Mouse (Mus musculus) limb, embryonic 14.5 days (tissue): ENCODE results near the gene Gbf1. TPM values are rescaled to one million over a fixed set of nuclear protein-coding genes. Genes with fewer than 3 reads are reported as not detected.

Experiments
- ATAC-seq: fragments of 200-750 bp; cut with Nextera tagmentation; 2 replicates; pipeline ENCODE4 v1.8.0; 2017; ENCODE audit warnings: low read depth, moderate number of reproducible peaks, moderate TSS enrichment; ENCODE audit not compliant: low FRiP score
- DNase-seq: peaks from one replicate; pipeline ENCODE4 v3.0.0-alpha.2; 2015; ENCODE audit warnings: low spot score
- H3K27ac ChIP-seq: fragments of 300-500 bp; sonication (generic); replicated peaks from 2 replicates; pipeline ENCODE4 v1.5.1; 2014; ENCODE audit warnings: low read depth, mild to moderate bottlenecking, low read length, moderate library complexity, mixed read lengths
- H3K27me3 ChIP-seq: fragments of 300-500 bp; sonication (generic); 2 replicates; pipeline ENCODE4 v1.6.1; 2014; ENCODE audit warnings: low read length, mixed read lengths; ENCODE audit not compliant: control insufficient read depth, insufficient read depth
- H3K36me3 ChIP-seq: fragments of 300-500 bp; sonication (generic); 2 replicates; pipeline ENCODE4 v1.6.1; 2014; ENCODE audit warnings: mild to moderate bottlenecking, low read length, moderate library complexity, mixed read lengths; ENCODE audit not compliant: control insufficient read depth, insufficient read depth
- H3K4me1 ChIP-seq: fragments of 300-500 bp; sonication (generic); 2 replicates; pipeline ENCODE4 v1.6.1; 2014; ENCODE audit warnings: antibody characterized with exemption, low read length, mixed read lengths; ENCODE audit not compliant: control insufficient read depth, insufficient read depth
- H3K4me2 ChIP-seq: fragments of 300-500 bp; sonication (generic); replicated peaks from 2 replicates; pipeline ENCODE4 v1.6.1; 2014; ENCODE audit warnings: low read depth, mild to moderate bottlenecking, low read length, moderate library complexity; ENCODE audit not compliant: severe bottlenecking
- H3K4me3 ChIP-seq: fragments of 300-500 bp; sonication (generic); replicated peaks from 2 replicates; pipeline ENCODE4 v1.5.1; 2014; ENCODE audit warnings: low read length
- H3K9ac ChIP-seq: fragments of 300-500 bp; sonication (generic); 2 replicates; pipeline ENCODE4 v1.6.1; 2014; ENCODE audit warnings: mild to moderate bottlenecking, low read depth, low read length, moderate library complexity; ENCODE audit not compliant: severe bottlenecking
- H3K9me3 ChIP-seq: fragments of 300-500 bp; sonication (generic); 2 replicates; pipeline ENCODE4 v1.6.1; 2016; ENCODE audit warnings: low read length; ENCODE audit not compliant: control insufficient read depth
- POLR2A ChIP-seq: fragments of 200-500 bp; IDR thresholded peaks from 2 replicates; pipeline ENCODE4 v1.8.0; 2012; ENCODE audit warnings: inconsistent platforms, mild to moderate bottlenecking, moderate library complexity, borderline replicate concordance; ENCODE audit not compliant: insufficient read depth, insufficient read length; ENCODE audit errors: extremely low read depth
- WGBS: fragments of 180-500 bp; shearing (Covaris S2); extraction: QIAGEN DNeasy Blood & Tissue Kit; methylation state at CpG from one replicate; pipeline ENCODE4 v1.1.7; 2014; 5-methylcytosine and 5-hydroxymethylcytosine counted together
- polyA plus RNA-seq, 2 experiments: library from polyadenylated mRNA; depleted of rRNA in 1 of 2; stranded (reverse) in 1 of 2; unstranded in 1 of 2; fragments of >200 nt; fragmentation: Nextera tagmentation in 1 of 2; extraction: Ambion mirVana in 1 of 2; gene quantifications; 2 replicates each; pipeline versions ENCODE4 v1.2.1 to v1.2.3; 2012 to 2014

The Gbf1 gene
- polyA plus RNA-seq, 2 experiments: 66.8 to 92.1 TPM

DNA sequence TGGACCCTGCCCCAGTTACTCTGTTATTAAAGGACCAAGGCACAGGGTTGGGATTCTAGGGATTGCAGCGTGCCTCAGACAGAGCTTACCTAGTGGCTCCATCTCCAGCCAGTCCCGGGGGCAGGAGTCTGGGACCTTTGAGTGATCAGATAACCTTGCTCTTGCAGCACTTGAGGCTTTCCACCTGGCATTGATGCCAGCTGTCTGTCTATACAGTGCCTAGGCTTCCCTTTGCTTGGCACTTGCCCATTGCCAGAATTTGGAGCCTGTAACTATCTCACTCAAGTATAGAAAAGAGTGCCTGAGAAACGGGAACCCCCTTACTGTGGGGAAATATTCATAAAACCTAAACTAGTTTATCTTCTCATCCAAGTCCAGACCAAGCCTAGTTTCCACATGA, 134.6 kb downstream of the Gbf1 start:
- Histone ChIP-seq H3K4me2 (no peak overlapping the region), H3K27me3 (no peaks in the 10 kb centered on the region), H3K9ac (no peak overlapping the region), H3K4me1 (no peaks in the 10 kb centered on the region), H3K4me3 (no peak overlapping the region), H3K9me3 (no peaks in the 10 kb centered on the region), H3K27ac (no peak overlapping the region), H3K36me3 (peaks cover 52% of the 10 kb centered on the region)
- 89% methylated on average over 3 of the region's 3 CpGs for WGBS
- no peak for ATAC-seq
- TF ChIP-seq POLR2A: no peak
- DNase-seq: no peak

DNA sequence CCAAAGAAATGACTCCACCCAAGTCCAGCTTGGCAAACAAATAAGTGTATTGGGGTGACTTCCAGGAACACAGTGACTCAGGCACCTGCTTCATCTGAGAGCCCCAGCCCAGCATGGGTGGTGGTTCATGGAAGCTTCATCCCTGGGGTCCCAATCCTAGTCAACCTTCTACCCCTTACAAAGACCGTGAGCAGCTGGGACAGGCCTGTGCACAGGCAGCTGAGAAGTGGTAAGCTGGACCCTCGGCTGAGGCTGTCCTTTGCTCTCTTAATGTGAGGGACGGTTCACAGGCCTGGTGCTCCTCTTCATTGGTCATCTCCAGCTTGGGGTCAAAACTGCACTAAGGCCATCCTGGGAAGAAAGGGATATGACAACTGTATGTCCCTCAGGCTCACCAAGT, 135.3 kb downstream of the Gbf1 start:
- WGBS: 82% methylated on average over 3 of the region's 3 CpGs
- H3K27me3 ChIP-seq: no peaks in the 10 kb centered on the region

DNA sequence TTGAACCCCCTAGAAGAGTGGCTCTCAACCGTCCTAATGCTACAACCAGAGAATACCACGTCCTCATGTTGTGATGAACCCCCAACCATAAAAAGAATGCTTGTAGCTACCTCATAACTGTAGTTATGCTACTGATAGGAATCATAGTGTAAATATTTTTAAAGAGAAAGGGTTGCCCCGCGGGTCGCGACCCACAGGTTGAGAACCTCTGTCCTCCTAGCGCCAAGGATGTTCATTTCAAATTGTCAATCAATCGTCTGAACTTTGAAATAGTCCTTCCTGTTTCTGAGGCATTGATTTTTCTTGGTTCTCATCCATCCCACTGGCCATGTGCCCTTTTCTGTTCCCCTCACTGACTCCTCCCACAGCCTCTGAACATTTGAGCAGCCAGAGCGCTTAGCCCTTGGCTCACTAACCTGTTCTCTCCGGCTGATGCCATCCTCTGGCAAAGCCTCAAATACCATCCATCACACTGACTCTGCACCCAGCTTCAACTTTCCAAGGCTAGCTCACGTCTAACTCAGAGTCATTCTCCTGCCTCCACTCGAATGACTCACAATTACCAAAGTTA, 138.3 kb downstream of the Gbf1 start:
- Histone ChIP-seq H3K27me3 (no peaks in the 10 kb centered on the region), H3K36me3 (peaks cover 17% of the 10 kb centered on the region), H3K27ac (no peak overlapping the region), H3K9me3 (no peaks in the 10 kb centered on the region), H3K4me1 (no peaks in the 10 kb centered on the region), H3K4me2 (no peak overlapping the region), H3K4me3 (no peak overlapping the region), H3K9ac (no peak overlapping the region)
- no peak for ATAC-seq
- DNase-seq: no peak
- WGBS: 72% methylated on average over 12 of the region's 12 CpGs
- TF ChIP-seq POLR2A: no peak

More for the DNA sequence above, 135.3 kb downstream of the Gbf1 start:
- H3K9ac ChIP-seq: no peak overlapping the region
- H3K36me3 ChIP-seq: peaks cover 46% of the 10 kb centered on the region
- H3K4me1 ChIP-seq: no peaks in the 10 kb centered on the region
- H3K9me3 ChIP-seq: no peaks in the 10 kb centered on the region
- TF ChIP-seq POLR2A: no peak
- no peak overlapping the region for H3K4me3 ChIP-seq
- no peak overlapping the region for H3K27ac ChIP-seq
- no peak for ATAC-seq
- H3K4me2 ChIP-seq: no peak overlapping the region
- no peak for DNase-seq

DNA sequence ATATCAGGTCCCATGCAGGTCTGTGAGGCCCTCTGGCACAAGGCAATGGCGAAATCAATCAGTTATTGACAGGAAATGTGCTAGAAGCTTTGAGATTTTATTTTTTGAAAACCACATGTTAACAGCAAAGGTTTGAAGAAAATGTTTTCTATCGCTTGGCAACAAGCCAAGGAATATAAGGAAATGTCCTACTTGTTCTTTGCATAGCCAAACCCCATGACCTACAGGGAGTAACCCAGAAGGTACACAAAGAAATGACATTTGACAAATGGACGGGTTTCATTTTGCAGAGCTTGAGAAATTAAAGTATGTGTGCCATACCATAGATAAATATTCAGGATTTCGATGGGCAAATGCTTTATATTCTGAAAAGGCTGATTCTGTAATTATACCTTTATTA, 144.6 kb downstream of the Gbf1 start:
- Histone ChIP-seq H3K9ac (no peak overlapping the region), H3K9me3 (no peaks in the 10 kb centered on the region), H3K4me2 (no peak overlapping the region), H3K27me3 (no peaks in the 10 kb centered on the region), H3K4me1 (no peaks in the 10 kb centered on the region), H3K4me3 (no peak overlapping the region), H3K27ac (no peak overlapping the region), H3K36me3 (no peaks in the 10 kb centered on the region)
- no peak for TF ChIP-seq POLR2A
- ATAC-seq: no peak
- WGBS: 71% methylated on average over 4 of the region's 4 CpGs
- DNase-seq: no peak

DNA sequence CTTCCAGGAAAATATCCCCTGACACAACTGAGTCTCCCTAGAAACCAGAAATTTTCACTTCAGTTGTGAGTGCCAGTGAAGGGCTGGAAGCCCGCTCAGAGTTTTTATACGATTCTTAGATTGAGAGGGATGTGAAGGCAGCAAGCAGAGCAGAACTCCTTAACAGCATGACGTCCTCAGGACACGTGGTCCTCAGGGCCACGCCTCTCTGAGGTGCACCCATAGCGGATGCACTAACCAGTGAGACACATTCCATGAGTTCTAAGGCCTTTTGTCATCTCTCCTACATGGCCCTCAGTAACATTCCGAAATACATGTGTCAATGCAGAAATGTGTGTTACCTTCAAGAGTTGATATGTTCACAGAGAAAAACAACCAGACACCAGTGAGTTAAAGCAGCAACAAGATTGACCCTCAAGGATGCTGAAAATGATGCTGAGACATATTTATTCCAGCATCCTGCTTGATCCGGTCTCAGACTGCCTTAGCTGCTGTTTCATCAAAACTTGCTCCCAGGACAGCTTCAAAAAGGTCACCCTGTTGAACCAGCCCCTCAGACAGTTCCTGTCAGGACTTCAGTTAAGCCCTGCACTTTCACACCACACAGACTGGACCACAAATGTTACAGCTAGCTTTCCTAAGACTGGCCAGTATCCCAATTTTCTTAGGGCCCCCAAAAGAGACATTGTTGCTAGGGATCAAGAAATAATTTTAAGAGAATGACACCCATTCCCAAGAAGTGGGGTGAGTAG, 148.2 kb downstream of the Gbf1 start:
- Histone ChIP-seq H3K27ac (no peak overlapping the region), H3K4me2 (no peak overlapping the region), H3K9me3 (no peaks in the 10 kb centered on the region), H3K4me1 (peaks cover 5% of the 10 kb centered on the region; the same call in 1 of the 2 replicates), H3K27me3 (no peaks in the 10 kb centered on the region), H3K9ac (no peak overlapping the region), H3K4me3 (no peak overlapping the region), H3K36me3 (no peaks in the 10 kb centered on the region)
- no peak for TF ChIP-seq POLR2A
- DNase-seq (no peak), ATAC-seq (no peak)
- WGBS: 33% methylated on average over 8 of the region's 8 CpGs

DNA sequence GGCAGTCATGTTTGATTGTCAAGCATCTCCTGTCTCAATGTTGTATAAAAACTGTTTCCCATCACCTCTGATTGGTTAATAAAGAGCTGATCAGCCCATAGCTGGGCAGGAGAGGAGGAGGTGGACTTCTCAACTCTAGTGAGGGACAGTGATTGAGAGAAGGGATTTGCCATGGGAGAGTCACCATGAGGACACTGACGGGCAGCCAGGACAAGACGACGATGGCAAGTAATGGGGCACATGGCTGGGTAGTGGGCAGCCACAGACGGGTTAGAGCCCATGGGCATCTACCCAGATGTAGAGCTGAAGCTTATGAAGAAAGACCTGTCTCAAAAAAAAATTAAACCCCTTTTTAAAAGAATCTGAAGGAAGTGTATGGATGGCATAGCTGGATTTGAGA, 150.2 kb downstream of the Gbf1 start:
- Histone ChIP-seq H3K27me3 (no peaks in the 10 kb centered on the region), H3K4me3 (no peak overlapping the region), H3K4me1 (peaks cover 12% of the 10 kb centered on the region), H3K36me3 (peaks cover 5% of the 10 kb centered on the region), H3K9ac (no peak overlapping the region), H3K4me2 (no peak overlapping the region), H3K9me3 (no peaks in the 10 kb centered on the region), H3K27ac (no peak overlapping the region)
- WGBS: 87% methylated on average over 4 of the region's 4 CpGs
- ATAC-seq (no peak), DNase-seq (no peak)
- no peak for TF ChIP-seq POLR2A
